Mouse (Mus musculus) olfactory bulb, adult 2 months (tissue): ENCODE data around the gene Tctex1d4.

Source experiments
- CTCF ChIP-seq: fragments of 200-500 bp; IDR thresholded peaks from 2 replicates; pipeline ENCODE4 v1.5.1; 2012; ENCODE audit warnings: low read depth, mild to moderate bottlenecking, low read length, moderate library complexity; ENCODE audit not compliant: insufficient read depth
- POLR2A ChIP-seq: fragments of 200-500 bp; IDR thresholded peaks from 2 replicates; pipeline ENCODE4 v1.6.1; 2012; ENCODE audit warnings: mild to moderate bottlenecking, low read depth, low read length, moderate library complexity; ENCODE audit not compliant: insufficient read depth

- TF ChIP-seq CTCF = no peak
- no peak for TF ChIP-seq POLR2A
These were observed 28.4 kb upstream of the Tctex1d4 start for GRCm38 (mm10) chr4:117097969-117098763.
